Mouse (Mus musculus) stomach, embryonic 16.5 days (tissue): ENCODE measurements around the gene Pgpep1l. TPM values are rescaled to one million over a fixed set of nuclear protein-coding genes. Genes with fewer than 3 reads are reported as not detected.

ENCODE experiments used
- ATAC-seq: fragments of 200-750 bp; cut with Nextera tagmentation; 2 replicates; pipeline ENCODE4 v1.8.0; 2017; ENCODE audit warnings: moderate number of reproducible peaks, moderate TSS enrichment; ENCODE audit not compliant: insufficient read depth, low FRiP score
- H3K27ac ChIP-seq: fragments of 300-500 bp; sonication (generic); 2 replicates; pipeline ENCODE4 v1.5.1; 2014; ENCODE audit warnings: low read length
- H3K27me3 ChIP-seq: fragments of 300-500 bp; sonication (generic); 2 replicates; pipeline ENCODE4 v1.6.1; 2014; ENCODE audit warnings: low read length, control low read depth, mixed read lengths; ENCODE audit not compliant: control insufficient read depth, insufficient read depth
- H3K36me3 ChIP-seq: fragments of 300-500 bp; sonication (generic); 2 replicates; pipeline ENCODE4 v1.6.1; 2014; ENCODE audit warnings: low read length; ENCODE audit not compliant: control insufficient read depth, insufficient read depth
- H3K4me1 ChIP-seq: fragments of 300-500 bp; sonication (generic); 2 replicates; pipeline ENCODE4 v1.6.1; 2014; ENCODE audit warnings: low read length, control low read depth, mixed read lengths; ENCODE audit not compliant: control insufficient read depth, insufficient read depth
- H3K4me2 ChIP-seq: fragments of 300-500 bp; sonication (generic); 2 replicates; pipeline ENCODE4 v1.6.1; 2014; ENCODE audit warnings: low read depth, low read length, mixed read lengths
- H3K4me3 ChIP-seq: fragments of 300-500 bp; sonication (generic); replicated peaks from 2 replicates; pipeline ENCODE4 v1.5.1; 2014; ENCODE audit warnings: mild to moderate bottlenecking, low read length
- H3K9ac ChIP-seq: fragments of 300-500 bp; sonication (generic); 2 replicates; pipeline ENCODE4 v1.6.1; 2014; ENCODE audit warnings: low read length
- H3K9me3 ChIP-seq: fragments of 300-500 bp; sonication (generic); replicated peaks from 2 replicates; pipeline ENCODE4 v1.6.1; 2016; ENCODE audit warnings: low read length, control low read depth; ENCODE audit not compliant: control insufficient read depth
- WGBS: fragments of 180-500 bp; shearing (Covaris S2); extraction: QIAGEN DNeasy Blood & Tissue Kit; methylation state at CpG from one replicate; pipeline ENCODE4 v1.1.7; 2014; 5-methylcytosine and 5-hydroxymethylcytosine counted together
- polyA plus RNA-seq: library from polyadenylated mRNA; unstranded; fragments of >200 nt; fragmentation: Nextera tagmentation; extraction: Ambion mirVana; gene quantifications from 2 replicates; pipeline ENCODE4 v1.2.1, GENCODE M21; 2015

Gene Pgpep1l
- polyA plus RNA-seq, 1 experiment from 2014 or later, result not detected

DNA sequence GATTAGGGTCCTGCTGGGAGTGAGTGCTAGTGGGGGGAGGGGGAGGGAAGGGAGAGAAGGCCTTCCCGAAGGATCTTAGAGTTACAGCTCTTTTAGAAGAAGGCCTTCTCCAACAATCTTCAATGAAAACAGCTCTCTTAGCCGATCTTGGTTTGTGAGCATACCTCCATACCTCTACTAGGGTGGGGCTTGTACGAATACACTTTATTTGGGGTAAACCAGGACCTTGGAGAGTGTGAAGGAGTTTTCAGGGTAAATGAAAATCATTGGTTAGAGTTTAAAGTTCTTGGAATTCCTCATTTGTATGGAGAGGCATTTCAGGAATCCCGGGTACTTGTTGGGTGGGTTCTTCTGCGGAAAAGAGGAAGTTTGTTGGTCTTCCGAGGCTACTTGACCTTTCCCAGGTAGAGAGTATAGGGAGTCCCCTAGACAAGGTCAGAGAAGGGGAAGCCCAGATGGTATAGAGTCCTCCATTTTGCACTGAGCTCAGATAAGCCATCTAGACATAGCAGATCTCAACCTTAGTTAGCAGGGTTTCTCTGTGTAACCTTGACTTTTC is 4.4 kb downstream of the Pgpep1l start:
- no peaks in the 10 kb centered on the region for H3K36me3 ChIP-seq
- H3K9me3 ChIP-seq, result no peaks in the 10 kb centered on the region
- peaks cover 18% of the 10 kb centered on the region for H3K4me1 ChIP-seq
- H3K4me3 ChIP-seq, result no peak overlapping the region
- ATAC-seq, result no peak
- no peak overlapping the region for H3K9ac ChIP-seq
- no peak overlapping the region for H3K27ac ChIP-seq
- 0 out of 2 replicates have a peak, but pooled peaks cover 4% of the 10 kb centered on the region for H3K27me3 ChIP-seq
- WGBS, result 50% methylated on average over 6 of the region's 6 CpGs
- no peak overlapping the region for H3K4me2 ChIP-seq

DNA sequence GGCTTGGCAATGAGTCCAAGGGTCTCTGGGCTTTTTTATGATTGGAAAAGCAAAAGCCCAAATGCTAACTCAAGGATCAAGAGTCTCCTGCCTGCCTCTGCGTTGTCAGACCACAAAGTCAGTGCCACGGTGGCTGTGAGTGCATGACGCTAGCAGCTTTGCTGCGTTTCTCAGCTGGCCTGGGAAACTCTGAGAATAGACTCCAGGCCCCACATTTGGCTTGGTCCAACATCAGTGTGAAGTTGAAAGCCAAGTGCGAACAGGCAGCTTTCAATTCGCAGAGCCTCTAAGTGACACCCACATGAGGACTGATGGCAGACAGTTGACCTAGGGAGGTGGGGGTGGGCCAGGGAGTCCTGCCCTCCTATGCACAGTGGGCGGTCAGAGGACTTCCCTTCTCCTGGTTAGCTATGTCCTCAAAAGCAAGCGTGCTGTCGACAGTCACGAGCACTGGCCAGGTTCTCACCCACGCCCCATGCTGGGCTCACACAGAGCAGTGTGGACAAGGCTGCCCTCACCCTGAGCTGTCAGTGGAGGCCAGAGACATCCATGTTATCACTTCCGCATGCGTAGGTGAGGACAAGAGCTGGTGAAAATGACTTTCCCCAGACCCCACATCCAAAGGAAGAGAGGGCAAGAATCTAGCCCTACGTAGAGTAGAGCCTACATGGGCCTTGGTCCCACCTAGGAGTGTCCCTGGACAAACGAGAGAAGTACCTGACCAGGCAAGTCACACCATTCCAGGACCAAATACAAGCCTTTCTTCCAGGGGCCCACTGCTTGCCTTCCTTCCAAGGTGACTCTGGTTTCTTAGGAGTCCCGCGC is 5.5 kb downstream of the Pgpep1l start:
- H3K4me2 ChIP-seq, result no peak overlapping the region
- no peak overlapping the region for H3K27ac ChIP-seq
- no peaks in the 10 kb centered on the region for H3K36me3 ChIP-seq
- no peaks in the 10 kb centered on the region for H3K9me3 ChIP-seq
- ATAC-seq, result no peak
- H3K4me3 ChIP-seq, result no peak overlapping the region
- H3K4me1 ChIP-seq, result peaks cover 8% of the 10 kb centered on the region
- H3K27me3 ChIP-seq, result no peaks in the 10 kb centered on the region
- no peak overlapping the region for H3K9ac ChIP-seq
- WGBS, result 73% methylated on average over 17 of the region's 17 CpGs

DNA sequence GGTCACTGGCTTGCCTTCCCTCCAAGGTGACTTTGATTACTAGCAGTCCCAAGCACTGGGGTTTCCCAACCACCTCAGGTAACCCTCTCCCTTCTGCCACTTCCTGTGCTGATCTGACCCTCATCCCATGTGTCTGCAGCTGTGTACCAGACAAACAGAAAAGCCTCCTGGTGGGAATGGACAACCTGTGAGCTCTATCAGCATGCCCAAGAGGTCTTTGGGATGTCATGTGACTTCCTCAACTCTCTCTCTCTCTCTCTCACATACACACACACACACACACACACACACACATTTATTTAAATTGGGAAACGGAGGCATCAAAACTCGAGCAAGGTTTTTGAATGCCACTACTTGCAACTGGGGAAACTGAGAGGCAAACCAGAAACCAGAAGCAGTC is 6.3 kb downstream of the Pgpep1l start:
- no peak overlapping the region for H3K27ac ChIP-seq
- no peak overlapping the region for H3K4me2 ChIP-seq
- WGBS, result 60% methylated on average over 2 of the region's 2 CpGs
- peaks cover 8% of the 10 kb centered on the region for H3K4me1 ChIP-seq
- no peak overlapping the region for H3K4me3 ChIP-seq
- no peaks in the 10 kb centered on the region for H3K9me3 ChIP-seq
- H3K36me3 ChIP-seq, result no peaks in the 10 kb centered on the region
- H3K27me3 ChIP-seq, result no peaks in the 10 kb centered on the region
- H3K9ac ChIP-seq, result no peak overlapping the region
- no peak for ATAC-seq

DNA sequence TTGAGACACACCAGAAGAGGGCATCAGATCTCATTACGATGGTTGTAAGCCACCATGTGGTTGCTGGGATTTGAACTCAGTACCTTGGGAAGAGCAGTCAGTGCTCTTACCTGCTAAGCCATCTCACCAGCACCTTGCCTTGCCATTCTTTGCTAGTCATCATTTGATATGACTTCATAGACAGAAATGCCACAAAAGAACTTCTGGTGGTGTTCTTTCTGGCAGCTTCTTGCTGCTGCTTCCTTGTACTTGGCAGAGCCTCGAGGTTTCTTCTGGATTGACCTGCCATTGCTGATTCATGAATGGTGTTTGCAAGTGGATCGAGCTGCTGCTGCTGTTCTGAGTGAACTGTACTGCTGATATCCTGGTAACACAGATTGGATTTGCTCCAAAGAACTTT is 13.1 kb downstream of the Pgpep1l start:
- peaks cover 5% of the 10 kb centered on the region; the same call in 1 of the 2 replicates for H3K9me3 ChIP-seq
- H3K4me1 ChIP-seq, result no peaks in the 10 kb centered on the region
- no peak overlapping the region for H3K27ac ChIP-seq
- no peak overlapping the region for H3K4me3 ChIP-seq
- H3K4me2 ChIP-seq, result no peak overlapping the region
- H3K36me3 ChIP-seq, result no peaks in the 10 kb centered on the region
- ATAC-seq, result no peak
- H3K27me3 ChIP-seq, result no peaks in the 10 kb centered on the region
- 80% methylated on average over 3 of the region's 3 CpGs for WGBS
- H3K9ac ChIP-seq, result no peak overlapping the region

DNA sequence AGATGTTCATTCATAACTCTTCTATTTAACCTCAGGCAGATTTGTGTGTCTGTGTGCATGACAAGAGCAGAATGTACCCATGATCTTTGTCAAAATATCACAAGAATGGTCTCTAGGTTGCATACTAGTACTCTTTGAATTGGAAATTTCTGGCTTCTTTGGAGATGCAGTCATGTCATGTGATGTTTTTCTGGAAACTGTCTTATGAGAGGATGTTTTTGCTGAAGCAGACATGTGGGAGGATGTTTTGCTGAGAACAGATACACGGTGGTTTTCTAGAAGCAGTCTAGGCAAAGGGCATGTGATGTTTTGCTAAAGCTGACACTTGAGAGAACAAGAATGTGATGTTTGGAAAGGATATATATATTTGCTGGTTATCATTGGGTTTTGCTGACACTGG is 13.6 kb downstream of the Pgpep1l start:
- WGBS, result 51% methylated on average over 1 of the region's 1 CpGs
- Histone ChIP-seq H3K27ac (no peak overlapping the region), H3K4me2 (no peak overlapping the region), H3K36me3 (no peaks in the 10 kb centered on the region), H3K9ac (no peak overlapping the region), H3K4me3 (no peak overlapping the region), H3K4me1 (no peaks in the 10 kb centered on the region), H3K27me3 (no peaks in the 10 kb centered on the region), H3K9me3 (peaks cover 5% of the 10 kb centered on the region; the same call in 1 of the 2 replicates)
- no peak for ATAC-seq

DNA sequence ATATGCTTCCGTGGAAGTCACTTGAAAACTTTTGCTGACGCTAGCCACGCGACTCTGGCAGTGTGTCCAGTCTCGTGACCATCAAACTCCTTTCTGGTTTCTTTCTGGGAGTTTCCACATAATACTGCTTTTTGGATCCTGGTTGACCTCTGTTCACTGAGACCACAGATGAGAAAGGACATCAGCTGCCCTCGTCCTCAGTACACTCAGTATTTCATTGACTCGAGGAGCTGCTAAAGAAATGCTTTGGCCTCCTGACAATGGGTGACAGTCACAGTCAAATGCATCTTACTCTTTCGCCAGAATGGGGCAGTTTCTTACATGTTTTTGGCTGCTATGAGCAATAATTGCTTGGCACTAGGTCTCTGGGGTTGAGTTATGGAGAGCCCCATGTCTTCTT is 17.8 kb downstream of the Pgpep1l start:
- Histone ChIP-seq H3K4me3 (no peak overlapping the region), H3K36me3 (no peaks in the 10 kb centered on the region), H3K27ac (no peak overlapping the region), H3K9me3 (peaks cover 5% of the 10 kb centered on the region; the same call in 1 of the 2 replicates), H3K9ac (no peak overlapping the region), H3K4me2 (no peak overlapping the region), H3K27me3 (no peaks in the 10 kb centered on the region), H3K4me1 (no peaks in the 10 kb centered on the region)
- WGBS, result 83% methylated on average over 8 of the region's 8 CpGs
- no peak for ATAC-seq

DNA sequence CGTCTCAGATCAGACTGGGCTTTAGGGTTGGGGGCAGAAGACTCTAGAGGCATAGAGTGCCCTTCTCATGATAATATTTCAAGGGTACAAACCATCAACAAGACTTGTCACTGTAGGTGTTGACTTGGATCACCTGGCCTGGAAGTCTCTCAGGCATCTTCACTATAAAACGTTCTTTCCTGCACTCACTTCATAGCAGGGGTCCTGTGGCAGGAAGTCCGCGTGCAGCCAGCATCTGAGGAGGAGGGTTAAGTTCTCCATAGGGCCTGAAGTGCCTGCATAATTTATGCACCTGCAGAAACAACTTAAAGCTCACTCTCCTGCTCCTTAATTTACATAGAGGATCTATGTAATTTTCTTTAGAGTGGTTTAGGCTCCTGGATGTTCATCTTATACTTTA is 18.4 kb downstream of the Pgpep1l start:
- ATAC-seq, result no peak
- H3K36me3 ChIP-seq, result no peaks in the 10 kb centered on the region
- H3K27me3 ChIP-seq, result no peaks in the 10 kb centered on the region
- no peak overlapping the region for H3K9ac ChIP-seq
- no peak overlapping the region for H3K4me2 ChIP-seq
- 41% methylated on average over 4 of the region's 4 CpGs for WGBS
- no peaks in the 10 kb centered on the region for H3K4me1 ChIP-seq
- no peak overlapping the region for H3K27ac ChIP-seq
- H3K9me3 ChIP-seq, result peaks cover 5% of the 10 kb centered on the region; the same call in 1 of the 2 replicates
- no peak overlapping the region for H3K4me3 ChIP-seq

DNA sequence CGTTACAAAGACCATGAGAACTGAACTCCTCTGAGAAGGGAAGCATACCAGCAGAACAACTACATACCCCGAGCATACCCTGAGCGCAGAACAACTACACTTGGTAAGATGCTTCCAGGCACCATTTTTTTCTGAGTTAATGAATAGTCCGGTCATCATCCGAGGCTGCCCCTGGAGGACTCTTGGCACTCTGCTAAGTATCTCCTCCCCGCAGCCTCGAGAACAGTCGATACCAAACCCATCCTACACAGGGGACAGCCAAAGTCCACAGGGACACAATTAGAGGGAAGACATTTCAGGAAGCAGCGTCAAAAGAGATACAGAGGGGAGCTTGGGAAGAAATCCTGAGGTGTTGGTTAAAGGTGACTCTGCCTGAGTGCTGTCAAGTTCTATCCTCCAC is 22.8 kb downstream of the Pgpep1l start:
- no peak overlapping the region for H3K27ac ChIP-seq
- H3K36me3 ChIP-seq, result no peaks in the 10 kb centered on the region
- H3K4me2 ChIP-seq, result no peak overlapping the region
- no peak overlapping the region for H3K9ac ChIP-seq
- H3K4me1 ChIP-seq, result no peaks in the 10 kb centered on the region
- H3K9me3 ChIP-seq, result no peaks in the 10 kb centered on the region
- no peaks in the 10 kb centered on the region for H3K27me3 ChIP-seq
- WGBS, result 81% methylated on average over 9 of the region's 9 CpGs
- H3K4me3 ChIP-seq, result no peak overlapping the region
- no peak for ATAC-seq

DNA sequence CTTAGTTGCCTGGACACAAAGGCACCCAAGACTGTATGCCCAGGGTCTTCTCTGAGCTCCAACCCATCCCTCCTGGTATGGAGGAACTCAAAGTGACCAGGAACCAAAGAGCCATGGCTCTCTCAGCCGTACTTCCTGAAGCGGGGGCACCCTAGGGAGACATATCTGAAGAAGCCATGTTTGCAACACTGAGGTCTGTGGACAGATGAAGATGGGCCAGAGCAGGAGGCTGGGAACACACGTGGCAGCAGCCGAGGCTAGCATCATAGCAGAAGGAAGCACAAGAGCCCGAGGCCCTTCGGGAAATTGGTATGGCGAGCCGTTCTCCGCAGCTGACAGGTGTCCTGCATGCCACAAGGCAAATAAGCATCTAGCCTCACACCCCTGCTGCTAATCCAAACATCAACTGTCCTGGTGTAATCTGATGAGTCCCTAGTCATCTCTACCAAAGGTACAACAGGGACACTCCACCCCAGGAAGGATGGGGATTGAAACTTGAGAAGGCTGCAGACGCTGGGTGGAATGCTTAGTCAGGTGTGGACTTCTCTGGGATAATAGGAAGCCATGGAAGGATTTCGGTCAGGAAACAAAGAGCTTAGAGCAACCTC is 24.7 kb downstream of the Pgpep1l start:
- no peak overlapping the region for H3K9ac ChIP-seq
- no peaks in the 10 kb centered on the region for H3K4me1 ChIP-seq
- 56% methylated on average over 11 of the region's 11 CpGs for WGBS
- H3K27ac ChIP-seq, result no peak overlapping the region
- H3K4me2 ChIP-seq, result no peak overlapping the region
- no peaks in the 10 kb centered on the region for H3K27me3 ChIP-seq
- no peaks in the 10 kb centered on the region for H3K9me3 ChIP-seq
- H3K36me3 ChIP-seq, result no peaks in the 10 kb centered on the region
- H3K4me3 ChIP-seq, result no peak overlapping the region
- no peak for ATAC-seq
